9 mouse cellular contexts compared by ENCODE assay signal in the genomic region with DNA sequence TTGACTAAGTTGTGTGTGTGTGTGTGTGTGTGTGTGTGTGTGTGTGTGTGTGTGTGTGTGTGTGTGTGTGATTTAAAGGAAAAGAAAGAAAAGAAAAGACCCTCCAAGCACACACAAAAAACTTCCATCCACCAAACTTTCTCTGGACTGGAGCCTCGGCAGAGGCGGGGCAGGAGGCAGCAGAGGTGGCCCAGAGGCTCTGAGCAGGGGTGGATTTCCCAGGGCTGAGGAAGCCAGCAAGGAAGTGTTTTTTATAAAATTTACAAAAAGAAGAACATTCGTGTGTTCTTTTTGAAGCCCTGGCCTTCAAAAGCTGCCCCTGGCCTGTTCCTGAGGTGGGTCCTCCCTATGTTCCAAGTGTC. TPM values are rescaled to one million over a fixed set of nuclear protein-coding genes. Genes with fewer than 3 reads are reported as not detected.
A peak's percentile ranks its signal among the peaks of the same experiment; 100 is the strongest.
DNase-seq lines count a peak whose midpoint lies in the region; ATAC-seq and TF ChIP-seq lines count a peak whose summit lies in the region.
"Had no signal": no experiment of that assay in that cellular context is flagged by ENCODE, and none has a peak within 500 bp of the region (broad histone marks: within the 10 kb centered on the region; RNA-seq: fewer than 3 reads in every experiment).

No protein-coding gene starts in this region.

- DNase-seq in heart, adult 11 months: peak; percentile 96
- no peak for DNase-seq in heart, adult 18-20 months
- DNase-seq in layer of hippocampus, adult 11-12 months (ENCODE audit: low spot score): no peak
- DNase-seq in embryo, embryonic 9.5 days (ENCODE audit: extremely low spot score): no peak
- no peak for DNase-seq in right cerebral cortex, postnatal 4 days

- H3K4me1 ChIP-seq in heart, embryonic 15.5 days (replicated peaks): peaks cover 69% of the 10 kb centered on the region
- peaks cover 63% of the 10 kb centered on the region for H3K4me1 ChIP-seq in liver, embryonic 15.5 days (replicated peaks)

- H3K27me3 ChIP-seq in C2C12 (ENCODE audit: control insufficient read depth, insufficient read depth, insufficient read length): no peaks in the 10 kb centered on the region
- peaks cover 27% of the 10 kb centered on the region for H3K27me3 ChIP-seq in heart, embryonic 15.5 days
- peaks cover 28% of the 10 kb centered on the region for H3K27me3 ChIP-seq in liver, embryonic 15.5 days

- H3K79me2 ChIP-seq in C2C12 (ENCODE audit: control insufficient read depth, insufficient read depth): no peaks in the 10 kb centered on the region

- H3K9me3 ChIP-seq in heart, embryonic 15.5 days (replicated peaks): no peaks in the 10 kb centered on the region
- H3K9me3 ChIP-seq in liver, embryonic 15.5 days (replicated peaks): no peaks in the 10 kb centered on the region

- H3K36me3 ChIP-seq in C2C12 (ENCODE audit: control insufficient read depth, insufficient read depth): peaks cover 55% of the 10 kb centered on the region
- 0 out of 2 replicates have a peak, but pooled peaks cover 3% of the 10 kb centered on the region for H3K36me3 ChIP-seq in heart, embryonic 15.5 days
- H3K36me3 ChIP-seq in liver, embryonic 15.5 days (replicated peaks): peaks cover 3% of the 10 kb centered on the region; the same call in 1 of the 2 replicates

- peak overlapping the region; percentile 80 for H3K27ac ChIP-seq in heart, embryonic 15.5 days
- 0 out of 2 replicates have a peak overlapping the region, but pooled peaks have one; percentile 14 for H3K27ac ChIP-seq in liver, embryonic 15.5 days (replicated peaks)

- TF ChIP-seq CTCF in C2C12 (IDR thresholded peaks at IDR 0.05; ENCODE audit: control insufficient read depth, insufficient read depth, insufficient read length): no peak

- H3K79me3 ChIP-seq in C2C12 (ENCODE audit: low read depth): no peaks in the 10 kb centered on the region

- H3K4me2 ChIP-seq in heart, embryonic 15.5 days: no peak overlapping the region
- H3K4me2 ChIP-seq in liver, embryonic 15.5 days: no peak overlapping the region

- 27% methylated on average over 3 of the region's 3 CpGs for WGBS in heart, embryonic 15.5 days
- 45% methylated on average over 3 of the region's 3 CpGs for WGBS in liver, embryonic 15.5 days (ENCODE audit: insufficient replicate concordance)

- no peak for ATAC-seq in heart, embryonic 15.5 days (replicated peaks; ENCODE audit: insufficient number of reproducible peaks, insufficient read depth, low FRiP score, low read depth)
- no peak for ATAC-seq in liver, embryonic 15.5 days (ENCODE audit: insufficient read depth)

- no peak overlapping the region for H3K9ac ChIP-seq in heart, embryonic 15.5 days
- H3K9ac ChIP-seq in liver, embryonic 15.5 days: no peak overlapping the region

- peak overlapping the region; percentile 12 for H3ac ChIP-seq in C2C12 (ENCODE audit: control insufficient read depth, insufficient read length, low read depth)

- H3K4me3 ChIP-seq in C2C12 (ENCODE audit: insufficient read depth, poor library complexity, severe bottlenecking): no peak overlapping the region
- H3K4me3 ChIP-seq in heart, embryonic 15.5 days: no peak overlapping the region
- H3K4me3 ChIP-seq in liver, embryonic 15.5 days (replicated peaks): no peak overlapping the region

TF ChIP-seq in C2C12, 6 proteins besides CTCF, POLR2A, EP300 and RAD21:
- TF ChIP-seq MYOG (IDR thresholded peaks at IDR 0.05; ENCODE audit: control insufficient read depth, extremely low read depth, insufficient read length) (no peak), MAX (IDR thresholded peaks at IDR 0.05) (no peak), FOSL1 (IDR thresholded peaks at IDR 0.05; ENCODE audit: insufficient read depth, low read length, poor library complexity, severe bottlenecking) (no peak), CEBPB (IDR thresholded peaks at IDR 0.05; ENCODE audit: low read depth) (no peak), USF1 (IDR thresholded peaks at IDR 0.05; ENCODE audit: low read depth) (no peak), MYOD1 (IDR thresholded peaks at IDR 0.05; ENCODE audit: control insufficient read depth, insufficient read length, low read depth) (no peak)

RNA-seq across cellular contexts. Expression of gene G430095P16Rik, which starts 10.1 kb away (rescaled TPM):
- under 1 TPM; 0.40 to 0.69 TPM for total RNA-seq in heart, adult 18-20 months (2021)
- polyA plus RNA-seq in C2C12 (2012; fragmentation: generic; extraction: Trizol): 2.9 TPM
- 4.5 TPM in 2 replicates for polyA plus RNA-seq in heart, embryonic 15.5 days (2015; fragmentation: Nextera tagmentation; extraction: Ambion mirVana)
- 8.1 and 8.7 TPM in 2 replicates for polyA plus RNA-seq in liver, embryonic 15.5 days (2015; fragmentation: Nextera tagmentation; extraction: Ambion mirVana)
- total RNA-seq: left cerebral cortex, postnatal 4 days had no signal

RNA-seq across cellular contexts. Expression of gene Lyl1, which starts 11.5 kb away (rescaled TPM):
- total RNA-seq in heart, adult 18-20 months (2021): 1 to 10 TPM; 3.1 to 4.4 TPM
- 0.04 TPM for polyA plus RNA-seq in C2C12 (2012; fragmentation: generic; extraction: Trizol)
- polyA plus RNA-seq in heart, embryonic 15.5 days (2015; fragmentation: Nextera tagmentation; extraction: Ambion mirVana): 9.2 and 13.2 TPM in 2 replicates
- 55.3 and 58.3 TPM in 2 replicates for polyA plus RNA-seq in liver, embryonic 15.5 days (2015; fragmentation: Nextera tagmentation; extraction: Ambion mirVana)

RNA-seq across cellular contexts. Expression of gene Nacc1, which starts 25.1 kb away (rescaled TPM):
- 10 to 100 TPM; 31.4 to 32.7 TPM for total RNA-seq in heart, adult 18-20 months (2021)
- 81.5 TPM for polyA plus RNA-seq in C2C12 (2012; fragmentation: generic; extraction: Trizol)
- 10.7 and 14.6 TPM in 2 replicates for polyA plus RNA-seq in heart, embryonic 15.5 days (2015; fragmentation: Nextera tagmentation; extraction: Ambion mirVana)
- polyA plus RNA-seq in liver, embryonic 15.5 days (2015; fragmentation: Nextera tagmentation; extraction: Ambion mirVana): 6.2 and 7.2 TPM in 2 replicates

RNA-seq across cellular contexts. Expression of gene Trmt1, which starts 26.6 kb away (rescaled TPM):
- 10 to 100 TPM; 34.2 to 45.1 TPM for total RNA-seq in heart, adult 18-20 months (2021)
- 117 TPM for polyA plus RNA-seq in C2C12 (2012; fragmentation: generic; extraction: Trizol)
- 40.6 and 47.4 TPM in 2 replicates for polyA plus RNA-seq in heart, embryonic 15.5 days (2015; fragmentation: Nextera tagmentation; extraction: Ambion mirVana)
- 27.9 and 36.1 TPM in 2 replicates for polyA plus RNA-seq in liver, embryonic 15.5 days (2015; fragmentation: Nextera tagmentation; extraction: Ambion mirVana)

RNA-seq across cellular contexts. Expression of gene Ier2, which starts 50.1 kb away (rescaled TPM):
- total RNA-seq in heart, adult 18-20 months (2021): 10 to 100 TPM; 11.2 to 13.4 TPM
- 61.4 TPM for polyA plus RNA-seq in C2C12 (2012; fragmentation: generic; extraction: Trizol)
- 34.9 and 50.5 TPM in 2 replicates for polyA plus RNA-seq in heart, embryonic 15.5 days (2015; fragmentation: Nextera tagmentation; extraction: Ambion mirVana)
- 22.8 and 23.1 TPM in 2 replicates for polyA plus RNA-seq in liver, embryonic 15.5 days (2015; fragmentation: Nextera tagmentation; extraction: Ambion mirVana)
